Mouse (Mus musculus) embryonic fibroblast, embryonic 13.5 days (primary cell): ENCODE results near the gene Babam2.

Source experiments
- CTCF ChIP-seq: IDR thresholded peaks from 2 replicates; pipeline ENCODE4 v1.5.1; 2011; ENCODE audit warnings: mild to moderate bottlenecking, control low read depth, low read length, moderate library complexity, borderline replicate concordance; ENCODE audit not compliant: insufficient read depth
- POLR2A ChIP-seq: IDR thresholded peaks from 2 replicates; pipeline ENCODE4 v1.6.1; 2011; ENCODE audit warnings: low read depth, mild to moderate bottlenecking, control low read depth, low read length, moderate library complexity

DNA sequence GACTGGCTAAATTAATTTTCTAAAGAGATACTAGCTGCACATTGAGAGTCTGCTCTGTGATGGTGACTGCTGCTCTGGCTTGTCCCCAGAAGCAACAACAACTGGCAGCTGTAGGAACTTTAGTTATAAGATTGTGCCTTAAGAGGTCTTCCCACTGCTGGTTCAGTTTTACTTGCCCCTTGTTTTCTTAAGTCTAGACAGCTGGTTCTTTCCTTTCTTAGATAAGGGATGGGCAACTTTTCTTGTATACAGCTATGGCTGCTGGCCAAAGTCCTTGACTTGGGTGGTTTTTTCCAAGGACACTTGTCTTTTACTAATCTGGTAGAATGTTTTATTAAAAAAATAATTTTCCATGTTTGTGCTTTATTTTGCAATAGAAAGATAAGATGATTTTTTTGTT lies 151.5 kb downstream of the Babam2 start:
- no peak for TF ChIP-seq CTCF
- no peak for TF ChIP-seq POLR2A
